Mouse (Mus musculus) lung, postnatal 25 days (tissue): ENCODE measurements around the gene Six6.

Experiments used
- DNase-seq: peaks from one replicate; pipeline ENCODE4 v3.0.0; 2022; ENCODE audit warnings: low spot score

Six6 gene

GRCm38 (mm10) chr12:72957829-72958424 is 18.2 kb downstream of the Six6 start:
- DNase-seq = no peak

GRCm38 (mm10) chr12:72958446-72958845 is 18.8 kb downstream of the Six6 start:
- no peak for DNase-seq

DNA sequence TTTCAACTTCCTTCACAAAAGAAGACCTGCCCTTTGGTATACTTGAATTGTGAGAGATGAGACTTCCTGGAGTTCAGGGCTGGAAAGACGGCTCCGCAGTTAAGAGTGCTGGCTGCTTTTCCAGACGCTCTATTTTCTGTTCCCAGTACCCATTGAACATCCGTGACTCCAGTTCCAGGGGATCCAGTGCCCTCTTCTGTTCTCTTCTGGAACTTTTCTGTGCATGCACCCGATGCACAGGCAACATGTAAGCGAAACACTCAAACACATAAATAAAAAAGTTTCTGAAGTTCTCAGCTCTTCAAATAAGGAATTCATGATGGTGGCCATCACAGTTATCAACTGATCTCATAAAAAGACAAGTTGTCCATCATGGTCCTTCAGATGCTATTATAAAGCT is 23.1 kb downstream of the Six6 start:
- no peak for DNase-seq

- DNase-seq = no peak
These were observed 27.8 kb downstream of the Six6 start for GRCm38 (mm10) chr12:72967541-72967940.

DNA sequence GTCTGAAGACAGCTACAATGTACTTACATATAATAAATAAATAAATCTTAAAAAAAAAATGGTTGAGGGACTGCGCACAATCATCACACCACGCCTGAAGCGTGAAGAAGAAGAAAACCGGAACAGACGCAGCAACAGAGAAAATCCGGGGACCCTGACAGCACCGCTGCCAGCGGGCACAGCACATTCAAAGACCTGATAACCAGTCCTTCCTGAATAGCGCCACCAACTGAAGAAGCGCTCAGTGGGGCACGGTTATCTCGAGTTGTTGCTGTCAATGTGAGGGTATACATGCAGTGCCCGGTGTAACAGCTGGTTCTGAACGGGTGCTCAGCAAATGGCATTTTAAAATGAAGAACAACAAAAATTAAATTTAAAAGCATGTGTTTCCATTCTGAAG is 30.9 kb downstream of the Six6 start:
- DNase-seq = no peak

- peak; percentile 46 for DNase-seq
These were observed 33.5 kb downstream of the Six6 start for GRCm38 (mm10) chr12:72973161-72973560.

- DNase-seq = no peak
These were observed 36.5 kb downstream of the Six6 start for GRCm38 (mm10) chr12:72976172-72976571.

GRCm38 (mm10) chr12:72976718-72977117 is 37.0 kb downstream of the Six6 start:
- DNase-seq = peak; percentile 70

GRCm38 (mm10) chr12:72977851-72978250 is 38.2 kb downstream of the Six6 start:
- DNase-seq = no peak

DNA sequence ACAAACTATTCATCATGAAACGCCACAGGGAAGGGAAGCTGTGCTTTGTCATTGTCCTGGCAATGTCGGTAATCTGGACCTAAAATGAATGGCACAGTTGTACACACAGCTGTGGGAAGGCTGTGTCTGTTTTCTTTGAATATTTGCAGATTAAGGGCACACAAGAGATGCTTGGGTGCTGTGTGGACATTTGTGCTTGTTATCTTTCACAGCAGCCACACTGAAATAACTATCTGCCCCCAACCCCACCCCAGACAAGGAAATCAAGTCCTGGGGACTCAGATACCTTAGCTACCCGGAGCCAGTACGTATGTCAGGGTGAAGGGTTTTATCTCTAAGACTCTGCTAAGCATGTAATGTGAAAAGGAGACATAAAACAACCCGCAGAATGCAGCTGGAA is 39.5 kb downstream of the Six6 start:
- DNase-seq = no peak

DNA sequence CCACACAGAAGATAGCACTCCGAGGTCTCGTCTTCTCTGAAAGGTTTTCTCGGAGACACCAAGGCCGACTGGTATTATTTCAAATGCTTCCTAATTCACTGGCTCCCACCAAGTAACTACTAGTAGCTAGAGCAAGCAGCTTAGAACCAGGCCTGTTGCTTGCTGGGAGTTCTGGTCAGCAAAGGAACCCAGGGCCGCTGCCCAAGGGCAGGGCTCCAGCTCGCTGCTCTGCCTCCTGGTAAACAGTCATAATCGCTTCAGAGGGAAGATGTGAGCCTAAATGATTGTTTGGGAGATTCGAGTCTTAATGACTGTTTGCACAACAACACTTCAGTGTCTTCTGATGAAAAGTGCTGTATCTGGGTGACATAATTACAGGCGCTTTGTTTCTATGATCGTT is 42.9 kb downstream of the Six6 start:
- no peak for DNase-seq

DNA sequence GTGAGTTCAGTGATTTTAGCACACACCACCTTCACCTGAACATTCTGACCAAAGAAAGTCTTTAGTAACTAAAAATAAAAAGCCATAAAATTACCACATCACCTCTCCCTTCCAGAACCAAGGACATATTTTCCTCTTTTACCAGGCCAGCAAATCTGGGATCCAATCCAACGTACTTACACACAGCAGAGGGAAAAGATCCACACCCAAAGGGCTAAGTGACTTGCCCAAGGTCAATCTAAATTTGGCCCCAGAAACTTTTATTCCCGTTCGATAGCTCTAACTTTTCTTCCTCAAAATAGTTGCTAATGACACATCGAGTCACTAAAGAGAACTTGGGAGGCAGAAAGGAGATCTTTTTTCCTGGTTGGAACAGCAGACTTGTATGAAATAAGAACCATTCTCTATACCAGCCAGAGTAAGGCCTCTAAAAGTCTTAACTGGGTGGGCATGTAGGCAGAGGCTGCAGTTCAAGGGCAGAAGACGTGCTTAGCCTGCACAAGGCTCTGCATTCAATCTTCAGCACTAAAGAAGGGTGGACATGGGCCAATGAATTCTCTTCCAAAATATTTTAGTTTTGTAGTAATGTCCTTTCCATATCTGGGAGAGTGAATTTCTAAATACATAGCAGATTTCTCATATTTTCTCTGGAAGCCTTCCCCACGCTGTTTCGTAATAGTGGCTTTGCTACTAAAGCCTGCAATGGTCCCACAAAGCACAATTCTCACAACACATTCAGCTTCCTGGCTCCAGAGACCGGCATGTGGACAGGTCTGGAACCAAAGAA is 43.6 kb downstream of the Six6 start:
- DNase-seq = peak; percentile 44
